Mouse (Mus musculus) telencephalon, adult 2 months (tissue): ENCODE measurements around the gene Morc1.
A peak's percentile ranks its signal among the peaks of the same experiment; 100 is the strongest.

Experiments used
- DNase-seq: peaks from one replicate; pipeline ENCODE4 v3.0.0-alpha.2; 2011; ENCODE audit warnings: low read depth, low spot score

Morc1 gene

DNA sequence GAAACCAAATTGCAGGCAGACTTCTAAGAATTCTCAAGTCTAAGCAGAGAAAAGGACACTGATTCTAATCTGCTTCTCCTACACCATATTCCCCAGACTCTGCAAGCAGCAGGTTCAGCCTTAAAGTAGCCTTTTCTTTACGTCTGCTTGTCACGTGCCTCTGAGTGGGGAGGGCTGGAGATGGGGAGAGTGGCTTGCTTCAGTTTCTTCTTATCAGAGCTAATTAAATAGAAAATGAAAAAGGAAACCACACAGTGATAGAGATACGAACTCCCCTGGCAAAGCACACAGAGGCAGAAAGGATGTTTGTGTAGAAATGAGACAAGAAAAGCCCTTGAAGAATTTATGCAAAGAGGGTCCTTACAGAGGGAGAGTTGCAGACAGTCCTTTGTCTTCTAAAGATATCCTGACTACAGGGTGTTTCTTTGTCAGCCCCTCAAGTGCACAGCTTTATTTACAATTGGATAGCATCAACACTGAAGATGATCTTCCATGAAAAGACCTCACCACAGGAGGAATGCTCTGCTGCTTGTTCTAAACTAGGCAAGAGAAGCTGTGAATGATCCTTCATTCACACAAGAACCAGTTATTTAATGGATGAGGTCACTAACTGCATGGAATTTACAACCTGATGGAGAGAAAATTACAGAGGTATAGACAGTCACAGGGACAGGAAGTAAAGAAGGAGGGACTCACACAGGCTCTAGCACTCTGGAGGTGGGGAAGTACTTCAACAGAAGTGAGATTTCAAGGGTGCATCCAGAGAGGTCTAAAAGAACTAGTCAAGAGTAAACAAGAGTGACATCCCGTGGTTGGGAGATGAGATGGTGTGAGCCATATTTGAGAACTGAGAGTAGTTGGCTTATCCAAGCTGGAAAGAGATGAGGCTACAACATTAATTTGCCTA lies 44.1 kb downstream of the Morc1 start:
- DNase-seq: no peak

DNA sequence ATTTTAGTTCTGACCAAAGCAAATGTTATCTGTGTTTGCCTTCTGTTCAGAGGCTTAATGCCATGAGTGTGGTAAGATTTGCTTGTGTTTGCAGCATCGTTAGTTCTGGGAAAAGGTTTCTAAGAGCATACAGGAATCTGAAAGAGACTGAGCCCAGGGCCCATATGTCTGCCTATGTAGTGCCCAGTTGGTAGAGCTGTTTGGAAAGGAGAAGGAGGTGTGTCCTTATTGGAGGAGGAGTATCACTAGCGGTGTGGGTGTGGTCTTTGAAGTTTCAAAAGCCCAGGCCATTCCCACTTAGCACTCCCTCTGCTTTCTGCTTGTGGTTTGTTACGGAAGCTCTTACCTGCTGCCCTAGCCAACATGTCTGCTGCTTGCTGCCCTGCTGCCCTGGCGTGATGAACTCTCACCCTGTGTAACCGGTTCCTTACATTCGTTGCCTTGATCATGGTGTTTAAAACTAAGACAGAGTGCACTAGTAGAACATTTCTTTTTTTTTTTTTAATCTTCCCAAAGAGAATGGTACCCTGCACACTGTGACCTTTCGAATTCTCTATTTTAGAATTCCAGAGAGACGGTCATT lies 48.3 kb downstream of the Morc1 start:
- no peak for DNase-seq

DNA sequence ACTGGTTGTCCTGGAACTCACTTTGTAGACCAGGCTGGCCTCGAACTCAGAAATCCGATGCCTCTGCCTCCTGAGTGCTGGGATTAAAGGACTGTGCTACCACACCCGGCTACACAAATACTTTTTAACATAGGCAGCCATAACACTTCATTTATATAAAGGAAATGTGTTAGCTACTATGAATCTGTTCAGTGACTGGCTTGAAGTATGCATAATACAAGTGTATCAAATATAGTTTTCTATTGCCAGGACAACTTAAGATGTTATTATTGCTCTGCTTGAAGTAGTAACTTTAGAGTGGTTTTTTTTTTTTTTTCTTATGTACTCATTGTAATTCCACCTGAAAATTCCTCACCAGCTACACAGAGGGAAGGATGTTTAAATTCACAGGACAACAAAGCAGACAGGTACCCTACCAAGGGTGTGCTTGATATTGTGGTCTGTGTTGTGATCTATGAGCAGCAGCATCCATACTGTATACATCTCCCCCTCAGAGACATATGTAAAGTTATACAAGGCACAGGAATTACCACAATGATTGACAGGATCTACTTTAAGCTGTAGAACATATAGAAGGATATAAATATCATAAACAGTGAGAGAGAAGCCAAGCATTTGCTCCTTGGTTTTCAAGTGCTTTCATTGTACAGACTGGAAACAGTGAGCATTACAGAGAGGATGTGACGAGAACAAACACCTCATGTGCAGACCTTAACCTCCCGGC lies 85.9 kb downstream of the Morc1 start:
- DNase-seq: no peak

DNA sequence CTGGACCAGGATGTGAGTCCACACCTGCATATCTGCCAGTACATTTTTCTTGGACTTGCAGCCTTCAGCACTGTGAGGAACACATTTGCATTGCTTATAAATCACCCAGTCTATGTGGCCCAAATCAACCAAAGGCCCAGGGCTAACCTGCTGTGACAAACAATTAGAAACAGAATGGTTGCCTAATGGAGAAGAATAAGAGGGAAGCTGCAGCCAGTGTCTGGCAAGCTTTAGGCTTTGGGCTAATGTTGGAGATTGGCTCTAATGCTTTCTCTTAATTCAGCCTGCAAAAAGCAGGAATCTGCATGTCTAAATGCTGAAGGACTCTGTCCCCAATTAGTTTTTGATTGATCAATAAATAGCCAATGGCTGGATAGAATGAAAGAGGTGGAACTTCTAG lies 88.5 kb downstream of the Morc1 start:
- no peak for DNase-seq

DNA sequence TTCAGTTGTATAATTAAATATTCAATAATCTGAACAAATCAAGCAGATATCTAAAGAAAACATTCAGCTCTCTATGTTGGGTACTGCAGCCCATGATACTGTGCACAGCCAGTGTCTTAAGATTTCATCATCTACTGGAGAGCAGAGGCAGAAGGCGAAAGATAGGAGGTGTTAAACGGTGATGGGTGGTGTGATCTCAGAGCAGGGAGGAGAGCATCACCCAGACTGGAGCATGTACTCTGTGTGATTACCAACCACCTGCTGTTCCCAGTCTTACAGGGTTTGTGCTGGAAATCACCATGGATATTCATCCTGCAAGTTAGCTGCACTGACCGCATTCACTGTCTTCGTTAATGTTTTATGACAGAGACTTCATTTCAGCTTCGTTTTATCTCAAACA lies 106.1 kb downstream of the Morc1 start:
- DNase-seq: peak; percentile 28

DNA sequence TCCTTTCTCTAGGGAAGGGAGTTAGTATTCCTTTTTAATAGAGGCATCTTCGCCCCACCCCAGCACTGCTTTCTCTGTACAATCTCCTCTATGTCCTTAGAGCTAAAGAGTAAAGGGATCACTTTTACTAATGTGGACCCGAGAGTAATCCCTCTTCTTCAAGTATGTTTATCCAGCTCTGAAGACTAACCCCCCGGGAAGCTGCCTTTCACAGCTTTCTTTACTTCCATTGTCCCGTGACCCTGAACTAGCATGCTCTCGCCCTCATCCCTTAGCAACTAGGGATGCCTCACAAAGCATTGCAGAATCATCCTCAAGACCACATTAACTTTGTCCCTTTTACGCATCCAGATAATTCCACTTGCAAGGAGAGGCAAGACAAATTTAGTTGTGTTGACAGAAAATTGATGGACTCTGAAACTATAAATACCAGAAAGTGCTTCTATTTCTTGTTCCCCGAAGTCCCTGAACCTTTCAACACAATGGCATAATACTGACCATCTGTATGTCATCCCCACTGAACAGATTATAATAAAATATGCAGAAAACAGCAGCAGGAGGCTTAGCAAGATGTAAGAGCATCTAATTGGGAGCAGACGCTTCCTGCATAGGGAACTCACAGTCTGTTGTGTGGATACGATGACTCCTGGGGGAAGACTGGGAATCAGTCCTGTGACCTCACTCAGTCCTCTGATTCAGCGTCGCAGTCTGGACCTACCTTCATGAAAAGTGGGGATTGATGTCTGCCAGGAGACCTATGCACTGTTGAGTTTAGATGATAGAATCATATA lies 131.4 kb downstream of the Morc1 start:
- no peak for DNase-seq

DNA sequence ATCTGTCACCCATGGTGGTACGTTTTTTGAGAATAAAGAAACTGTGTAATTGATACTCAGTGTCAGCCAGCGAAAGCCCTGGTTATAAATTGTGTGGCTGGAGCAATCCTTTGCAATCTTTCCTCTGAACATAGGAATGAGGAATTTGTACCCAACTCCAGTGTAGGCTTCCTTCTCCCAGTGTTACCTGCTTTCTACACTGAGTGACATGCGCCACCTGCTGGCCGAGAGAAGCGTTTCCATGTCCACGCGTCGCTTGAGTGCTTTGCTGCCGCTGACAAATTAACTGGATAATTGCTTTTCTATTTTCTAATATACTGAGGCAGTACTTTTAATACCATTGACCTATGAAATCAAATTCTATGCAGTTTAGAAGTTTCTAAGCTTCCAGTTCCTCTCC lies 139.3 kb downstream of the Morc1 start:
- DNase-seq: peak; percentile 45

DNA sequence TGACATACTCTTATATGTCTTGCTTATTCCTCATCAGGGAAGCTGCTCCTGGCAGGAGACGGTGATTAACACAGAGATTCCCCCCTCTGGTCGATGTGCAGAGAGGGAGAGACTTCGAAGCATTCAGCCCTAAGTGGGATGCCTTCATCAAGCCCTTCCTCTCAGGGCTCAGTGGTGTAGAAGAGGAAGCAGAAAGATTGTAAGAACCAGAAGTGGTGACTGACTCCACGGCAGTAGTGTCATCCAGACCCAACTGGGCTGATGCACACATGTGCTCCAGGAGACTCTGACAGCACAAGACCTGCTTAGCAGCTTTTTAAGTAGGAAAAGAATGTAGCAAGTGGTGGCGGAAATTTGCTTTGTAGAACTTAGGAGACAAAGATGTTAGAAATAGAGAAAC lies 143.0 kb downstream of the Morc1 start:
- no peak for DNase-seq

DNA sequence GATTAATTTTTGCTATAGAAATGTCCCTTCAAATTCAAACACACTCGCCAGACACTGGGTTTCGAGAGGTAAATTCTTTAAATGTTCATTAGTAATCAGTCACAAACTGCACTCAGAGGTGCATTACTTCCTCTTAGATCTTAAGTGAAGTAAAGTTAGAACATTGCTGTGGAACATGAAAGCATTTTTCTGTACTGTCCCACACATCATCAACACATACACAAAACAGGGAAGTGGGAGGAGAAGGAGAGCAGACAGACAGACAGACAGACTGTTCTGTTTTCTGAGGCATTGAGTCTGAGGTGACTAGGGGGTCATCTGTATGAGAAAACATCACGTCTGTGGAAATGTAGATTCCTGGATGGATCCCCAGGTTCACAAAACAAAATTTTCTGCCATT lies 143.5 kb downstream of the Morc1 start:
- no peak for DNase-seq

DNA sequence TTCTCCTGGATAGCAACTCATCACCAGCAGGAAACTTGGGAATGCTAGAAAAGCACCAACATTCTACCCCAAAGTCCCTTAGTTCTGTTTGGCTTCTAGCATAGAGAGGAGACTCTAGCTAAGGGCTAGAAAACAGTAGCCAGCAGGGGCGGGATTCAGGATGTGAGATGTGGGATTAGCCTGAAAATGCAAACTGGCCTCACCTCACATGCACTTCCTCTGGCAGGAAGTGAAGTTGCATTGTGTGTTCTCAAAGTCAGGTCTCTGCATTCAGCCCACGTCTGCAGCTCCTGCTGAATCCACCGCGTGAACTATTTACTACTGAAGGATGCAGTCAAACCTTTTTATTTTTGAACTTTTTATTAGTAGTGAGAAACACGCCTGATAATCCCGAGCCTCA lies 154.3 kb downstream of the Morc1 start:
- no peak for DNase-seq

DNA sequence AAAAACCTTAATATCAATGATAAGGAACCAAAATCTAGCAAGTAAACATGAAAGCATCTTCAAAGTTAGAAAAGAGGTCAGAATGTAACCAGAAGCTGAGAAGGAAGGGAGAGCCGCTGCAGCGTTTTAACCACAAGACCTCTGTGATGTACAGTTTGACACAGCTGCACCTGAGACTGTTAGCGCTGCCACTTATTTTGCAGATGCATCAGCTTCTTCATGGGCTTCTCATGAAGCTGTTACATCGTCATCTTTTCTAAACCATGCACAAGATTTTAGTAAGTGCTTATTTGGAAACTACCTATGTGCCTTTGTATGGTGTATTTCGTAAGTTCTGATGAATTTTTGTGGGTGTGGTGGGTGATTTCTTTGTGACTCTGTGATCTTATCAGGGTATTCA lies 163.4 kb downstream of the Morc1 start:
- DNase-seq: no peak

DNA sequence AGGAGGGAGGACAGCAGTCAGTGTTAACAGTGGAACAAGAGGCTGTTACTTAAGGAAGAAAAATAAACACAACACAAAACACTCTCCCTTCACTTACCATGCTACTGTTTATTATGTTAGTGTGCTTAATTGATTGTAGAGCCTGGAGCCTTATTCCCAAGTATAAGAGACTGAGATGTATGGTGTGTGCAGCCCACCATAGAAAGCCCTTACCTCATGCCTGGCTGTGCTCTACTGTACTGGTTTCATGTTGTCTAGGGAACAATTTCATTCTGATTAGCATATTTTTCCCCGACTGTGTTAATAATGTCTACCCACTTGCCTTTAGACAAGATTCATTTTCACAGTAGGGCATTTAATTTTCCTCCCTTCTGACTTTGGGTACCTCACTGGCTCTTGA lies 164.2 kb downstream of the Morc1 start:
- no peak for DNase-seq

DNA sequence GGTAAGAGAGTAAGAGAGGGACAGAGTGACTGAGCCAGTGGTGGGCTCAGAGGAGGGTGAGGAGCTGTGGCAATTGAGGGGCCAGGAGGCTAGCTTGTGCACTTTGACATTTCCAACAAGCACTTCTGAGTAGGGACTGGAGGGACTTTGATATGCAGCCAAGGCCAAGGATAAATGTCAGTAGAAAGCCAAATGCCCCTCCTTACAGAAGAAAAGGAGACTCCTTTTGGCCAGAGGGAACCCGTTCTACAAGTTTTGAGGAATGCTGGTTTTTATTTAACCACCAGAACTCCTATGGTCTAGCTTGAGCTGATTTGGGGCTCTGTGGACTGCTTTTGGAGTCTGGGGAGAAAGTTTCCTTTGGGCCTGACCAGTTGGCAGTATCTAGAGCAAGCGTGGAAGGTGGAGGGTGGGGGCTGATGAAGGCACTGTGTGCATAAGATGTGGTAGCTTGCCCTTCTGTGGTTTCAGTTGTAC lies 172.7 kb downstream of the Morc1 start:
- DNase-seq: no peak

DNA sequence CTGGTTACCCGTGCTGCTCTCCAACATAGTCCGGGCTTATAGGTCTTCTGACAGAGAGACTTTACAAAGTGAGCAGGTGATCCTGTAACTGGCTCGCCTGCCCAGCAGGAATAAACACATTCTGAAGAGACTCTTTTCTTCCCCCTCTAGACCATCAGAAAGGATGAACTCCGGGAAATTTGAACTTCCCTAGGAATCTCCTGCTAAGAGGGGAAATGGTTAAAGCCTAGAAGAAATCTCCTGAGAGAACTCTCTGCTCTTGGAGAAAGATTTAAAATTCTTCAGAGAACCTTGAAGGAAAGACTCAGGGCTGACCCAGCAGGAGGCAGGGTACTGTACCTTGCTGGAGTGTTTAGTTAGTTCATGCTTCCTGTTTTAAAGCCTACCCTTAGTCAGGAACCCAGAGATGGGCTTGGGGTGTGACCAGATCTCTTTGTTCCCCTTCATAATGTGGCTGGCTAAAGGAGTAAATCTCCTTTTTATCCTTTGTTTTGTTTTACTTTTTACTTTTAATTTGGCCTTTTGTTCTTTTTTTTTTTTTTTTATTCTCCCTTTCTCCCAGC lies 175.5 kb downstream of the Morc1 start:
- DNase-seq: no peak

DNA sequence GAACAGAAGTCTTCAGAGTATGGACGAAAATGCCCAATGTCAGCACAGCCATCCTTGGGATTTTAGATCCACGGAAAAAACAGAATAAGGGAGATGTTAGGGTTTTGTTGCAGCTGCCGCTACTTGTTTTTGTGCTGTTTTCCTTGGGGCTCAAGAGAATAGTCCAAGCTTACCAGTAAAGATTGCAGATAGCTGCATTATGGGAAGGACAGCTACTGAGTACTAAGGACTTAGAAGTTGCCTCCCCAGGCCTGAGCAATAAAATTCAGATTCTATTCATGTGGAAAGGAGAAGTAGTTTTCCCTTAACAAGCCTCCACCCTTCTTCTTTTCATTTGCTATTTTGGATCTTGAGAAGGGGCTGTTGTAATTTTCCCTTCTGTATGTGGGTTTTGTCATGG lies 177.2 kb downstream of the Morc1 start:
- no peak for DNase-seq

DNA sequence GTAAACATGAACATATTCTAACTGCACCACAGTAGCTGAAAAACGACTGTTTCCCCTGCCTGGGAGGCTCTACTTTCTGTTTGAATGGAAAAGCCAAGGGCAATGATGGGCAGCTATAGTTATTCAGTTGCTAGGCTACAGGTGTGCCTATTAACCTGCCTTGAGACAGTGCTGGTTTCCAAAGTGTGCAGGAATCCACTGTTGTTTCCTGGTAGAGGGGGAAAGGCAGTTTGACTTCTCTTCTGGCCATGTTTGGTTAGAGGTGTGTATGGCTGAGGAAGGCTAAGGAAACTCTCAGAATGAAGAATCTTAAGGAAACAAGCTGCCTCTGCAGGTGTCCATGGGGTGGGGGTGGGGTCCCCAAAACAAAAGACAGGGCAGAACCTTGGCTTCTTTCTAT lies 179.8 kb downstream of the Morc1 start:
- DNase-seq: no peak

DNA sequence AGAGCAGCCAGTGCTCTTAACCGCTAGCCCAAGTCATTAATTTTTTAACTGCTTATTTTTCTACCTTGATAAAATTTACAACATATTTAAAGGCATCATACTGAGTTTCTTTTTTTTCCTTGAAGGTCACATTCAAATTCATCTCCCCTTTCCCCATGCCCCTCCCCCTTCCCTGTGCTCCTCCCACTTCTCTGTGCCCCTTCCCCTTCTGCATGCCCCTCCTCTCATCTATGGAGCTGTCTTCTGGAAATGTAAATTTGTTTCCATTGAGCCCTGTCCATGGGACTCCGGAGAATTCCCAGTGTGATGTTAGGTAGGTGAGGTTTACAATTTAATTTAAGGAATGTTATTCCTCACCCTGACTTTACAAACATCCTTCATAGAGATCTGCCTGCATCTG lies 180.4 kb downstream of the Morc1 start:
- no peak for DNase-seq

DNA sequence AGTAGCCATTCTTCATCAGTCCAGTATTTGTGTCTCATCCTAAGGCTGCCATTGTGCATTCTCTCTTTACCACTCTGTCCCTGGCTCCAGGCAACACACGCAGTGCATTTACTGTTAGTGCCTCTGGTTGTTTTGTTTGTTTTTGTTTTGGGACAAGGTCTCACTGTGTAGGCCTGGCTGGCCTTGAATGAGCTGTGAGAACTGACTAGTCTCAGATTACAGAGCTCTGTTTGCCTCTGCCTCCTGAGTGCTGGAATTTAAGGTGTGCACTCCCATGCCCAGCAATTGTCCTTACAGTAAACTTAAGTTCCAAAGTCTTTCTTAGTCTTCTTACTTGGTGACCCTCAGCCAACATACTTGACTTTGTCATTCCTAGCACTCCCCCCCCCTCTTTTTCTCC lies 182.7 kb downstream of the Morc1 start:
- no peak for DNase-seq

DNA sequence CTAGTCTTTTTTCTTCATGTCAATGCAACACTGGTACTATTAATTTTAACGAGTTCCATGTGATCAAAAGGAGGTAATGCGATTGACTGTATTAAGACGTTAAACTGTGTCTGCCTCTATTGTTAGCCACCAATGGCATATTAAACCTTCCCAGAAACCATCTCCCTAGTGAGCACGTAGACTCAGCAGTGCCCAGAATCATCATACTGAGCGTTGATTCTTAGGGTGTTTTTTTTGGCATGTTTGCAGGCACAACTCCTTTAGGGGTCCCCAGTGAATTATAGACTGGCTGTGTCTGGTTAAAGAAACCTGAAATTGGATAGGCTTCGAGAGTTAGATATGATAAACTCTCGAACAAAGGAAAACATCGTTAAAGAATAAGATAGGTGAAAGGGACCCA lies 189.5 kb downstream of the Morc1 start:
- DNase-seq: no peak

DNA sequence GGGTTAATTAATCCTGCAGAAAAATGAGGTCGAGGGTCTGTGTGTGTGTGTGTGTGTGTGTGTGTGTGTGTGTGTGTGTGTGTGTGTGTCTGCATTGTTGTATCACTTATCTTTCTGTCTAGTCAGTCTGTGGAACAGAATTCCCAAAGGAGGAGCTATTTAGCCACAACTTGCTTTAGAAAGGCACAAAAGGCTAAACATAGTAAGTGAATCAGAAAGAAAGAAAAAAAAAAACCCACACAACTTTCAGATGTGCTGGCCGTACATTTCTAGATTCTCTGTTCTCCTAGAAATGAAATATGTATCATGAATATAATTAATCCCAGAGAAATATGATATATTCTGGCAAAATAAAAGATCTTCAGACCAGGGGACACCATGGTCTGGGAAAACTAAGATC lies 190.0 kb downstream of the Morc1 start:
- peak; percentile 8 for DNase-seq

DNA sequence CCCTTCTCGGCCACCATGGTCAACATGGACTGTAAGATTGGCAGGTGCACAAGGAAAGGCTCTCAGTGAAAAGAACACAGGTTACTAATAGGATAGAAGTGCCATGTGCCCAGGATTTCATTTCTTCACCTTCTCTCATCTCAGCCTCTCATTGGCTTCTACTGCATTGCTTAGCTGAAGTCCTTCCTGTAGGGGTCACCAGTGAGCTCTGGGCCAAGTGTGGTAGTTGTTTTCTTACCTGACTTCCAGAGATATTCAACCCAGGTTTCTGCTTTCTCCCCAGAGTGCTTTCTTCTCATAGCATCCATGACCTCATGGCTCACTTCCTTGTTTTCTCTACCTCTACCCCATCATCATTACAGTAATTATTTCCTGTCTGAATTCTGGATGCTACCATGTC lies 192.4 kb downstream of the Morc1 start:
- DNase-seq: no peak

DNA sequence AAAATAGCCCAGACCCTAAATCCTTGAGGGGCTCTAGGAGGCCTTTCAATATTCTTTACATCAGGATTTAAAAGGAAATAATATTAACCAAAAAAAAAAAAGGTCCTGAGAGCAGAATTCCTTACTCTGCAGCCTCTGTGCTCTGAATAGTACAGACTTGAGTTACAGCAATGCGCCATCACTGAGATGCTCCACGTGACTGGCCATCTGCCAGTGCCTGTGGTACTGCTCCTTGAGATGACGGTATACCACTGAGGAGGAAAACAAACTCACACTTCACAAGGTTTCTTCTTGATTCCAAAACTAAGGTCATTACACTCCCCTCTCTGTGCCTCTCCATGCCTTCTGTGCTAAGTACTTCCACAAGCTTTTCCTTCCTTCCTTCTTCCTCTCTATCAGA lies 195.1 kb downstream of the Morc1 start:
- no peak for DNase-seq
